ENCODE assay signal across 10 mouse cellular contexts in genomic region chr1:136951946-136952531, GRCm38 (mm10). TPM values are rescaled to one million over a fixed set of nuclear protein-coding genes. Genes with fewer than 3 reads are reported as not detected.
A peak's percentile ranks its signal among the peaks of the same experiment; 100 is the strongest.
DNase-seq lines count a peak whose midpoint lies in the region; ATAC-seq and TF ChIP-seq lines count a peak whose summit lies in the region.
"Had no signal": no experiment of that assay in that cellular context is flagged by ENCODE, and none has a peak within 500 bp of the region (broad histone marks: within the 10 kb centered on the region; RNA-seq: fewer than 3 reads in every experiment).

No protein-coding gene starts in this region.

- no peak overlapping the region for H3K9ac ChIP-seq in kidney, postnatal 0 days (ENCODE audit: low read depth, low read length)
- H3K9ac ChIP-seq in forebrain, embryonic 12.5 days: no peak overlapping the region
- H3K9ac ChIP-seq in limb, embryonic 11.5 days (ENCODE audit: low read length): no peak overlapping the region
- H3K9ac ChIP-seq in neural tube, embryonic 13.5 days: no peak overlapping the region

- peaks cover 60% of the 10 kb centered on the region for H3K27me3 ChIP-seq in kidney, postnatal 0 days (ENCODE audit: insufficient read depth, low read length)
- H3K27me3 ChIP-seq in forebrain, embryonic 12.5 days: peaks cover 97% of the 10 kb centered on the region
- H3K27me3 ChIP-seq in limb, embryonic 11.5 days (ENCODE audit: control insufficient read depth, insufficient read depth, low read length): peaks cover 62% of the 10 kb centered on the region
- peaks cover 100% of the 10 kb centered on the region for H3K27me3 ChIP-seq in neural tube, embryonic 13.5 days

- peak overlapping the region; percentile 29 for H3K4me3 ChIP-seq in kidney, postnatal 0 days (replicated peaks; ENCODE audit: low read depth, low read length)
- H3K4me3 ChIP-seq in forebrain, embryonic 12.5 days (replicated peaks): peak overlapping the region; percentile 29
- peak overlapping the region; percentile 23 for H3K4me3 ChIP-seq in limb, embryonic 11.5 days (ENCODE audit: low read depth, low read length)
- H3K4me3 ChIP-seq in neural tube, embryonic 13.5 days: 0 out of 2 replicates have a peak overlapping the region, but pooled peaks have one; percentile 27

- WGBS in kidney, postnatal 0 days: 4% methylated on average over 17 of the region's 21 CpGs
- 1% methylated on average over 21 of the region's 21 CpGs for WGBS in forebrain, embryonic 12.5 days
- WGBS in limb, embryonic 11.5 days: under 1% methylated on average over 21 of the region's 21 CpGs
- 1% methylated on average over 20 of the region's 21 CpGs for WGBS in neural tube, embryonic 13.5 days

- peaks cover 8% of the 10 kb centered on the region for H3K4me1 ChIP-seq in kidney, postnatal 0 days (replicated peaks; ENCODE audit: insufficient read depth, low read length)
- H3K4me1 ChIP-seq in forebrain, embryonic 12.5 days: peaks cover 44% of the 10 kb centered on the region
- peaks cover 17% of the 10 kb centered on the region; the same call in 1 of the 2 replicates for H3K4me1 ChIP-seq in limb, embryonic 11.5 days (ENCODE audit: control insufficient read depth, insufficient read depth, low read length)
- H3K4me1 ChIP-seq in neural tube, embryonic 13.5 days (replicated peaks): peaks cover 42% of the 10 kb centered on the region

- H3K9me3 ChIP-seq in kidney, postnatal 0 days (replicated peaks; ENCODE audit: low read length): no peaks in the 10 kb centered on the region
- no peaks in the 10 kb centered on the region for H3K9me3 ChIP-seq in forebrain, embryonic 12.5 days
- H3K9me3 ChIP-seq in limb, embryonic 11.5 days (ENCODE audit: control insufficient read depth, low read length): no peaks in the 10 kb centered on the region
- peaks cover 5% of the 10 kb centered on the region; the same call in 1 of the 2 replicates for H3K9me3 ChIP-seq in neural tube, embryonic 13.5 days

- ATAC-seq in kidney, postnatal 0 days (replicated peaks; ENCODE audit: low FRiP score, low read depth): no peak
- ATAC-seq in forebrain, embryonic 12.5 days (ENCODE audit: low FRiP score): no peak
- ATAC-seq in limb, embryonic 11.5 days (ENCODE audit: insufficient number of reproducible peaks, low FRiP score, low TSS enrichment, low read depth): no peak
- no peak for ATAC-seq in neural tube, embryonic 13.5 days (ENCODE audit: low read depth)
- ATAC-seq: Patski had no signal

- no peaks in the 10 kb centered on the region for H3K36me3 ChIP-seq in kidney, postnatal 0 days (ENCODE audit: insufficient read depth, low read length)
- H3K36me3 ChIP-seq in forebrain, embryonic 12.5 days (replicated peaks): no peaks in the 10 kb centered on the region
- no peaks in the 10 kb centered on the region for H3K36me3 ChIP-seq in limb, embryonic 11.5 days (ENCODE audit: control insufficient read depth, insufficient read depth, low read length)
- no peaks in the 10 kb centered on the region for H3K36me3 ChIP-seq in neural tube, embryonic 13.5 days

- DNase-seq in kidney, postnatal 0 days (ENCODE audit: low spot score): no peak
- no peak for DNase-seq in kidney, postnatal 25 days
- DNase-seq in limb, embryonic 11.5 days (ENCODE audit: low spot score): peak; percentile 49
- no peak for DNase-seq in cerebellum, postnatal 36 days
- DNase-seq in layer of hippocampus, postnatal 14 days (ENCODE audit: low spot score in 2 of 2): no peak
- DNase-seq in spleen, adult 12 weeks (ENCODE audit: low spot score): no peak
- DNase-seq: kidney, postnatal 36 days had no signal

- no peak overlapping the region for H3K27ac ChIP-seq in kidney, postnatal 0 days
- no peak overlapping the region for H3K27ac ChIP-seq in forebrain, embryonic 12.5 days
- no peak overlapping the region for H3K27ac ChIP-seq in limb, embryonic 11.5 days (replicated peaks; ENCODE audit: low read depth, low read length)
- no peak overlapping the region for H3K27ac ChIP-seq in neural tube, embryonic 13.5 days (replicated peaks)

- TF ChIP-seq CTCF in kidney, postnatal 0 days (IDR thresholded peaks at IDR 0.05; ENCODE audit: low read depth): no peak

- peak overlapping the region; percentile 55; the same call in 1 of the 2 replicates for H3K4me2 ChIP-seq in kidney, postnatal 0 days (ENCODE audit: low read length)
- peak overlapping the region; percentile 57 for H3K4me2 ChIP-seq in forebrain, embryonic 12.5 days
- H3K4me2 ChIP-seq in limb, embryonic 11.5 days (ENCODE audit: low read depth, severe bottlenecking): peak overlapping the region; percentile 41
- peak overlapping the region; percentile 52 for H3K4me2 ChIP-seq in neural tube, embryonic 13.5 days

RNA-seq across cellular contexts. Expression of gene Nr5a2, which starts 8.2 kb away (rescaled TPM):
- polyA plus RNA-seq in kidney, postnatal 0 days (2015; fragmentation: Nextera tagmentation; extraction: Ambion mirVana): 0.34 and 0.38 TPM in 2 replicates
- 0.64 and 0.77 TPM in 2 replicates for polyA plus RNA-seq in forebrain, embryonic 12.5 days (2016; fragmentation: Nextera tagmentation; extraction: Ambion mirVana)
- 0.09 and 0.28 TPM in 2 replicates for polyA plus RNA-seq in limb, embryonic 11.5 days (2014; fragmentation: Nextera tagmentation; extraction: Ambion mirVana)
- polyA plus RNA-seq in neural tube, embryonic 13.5 days (2015; fragmentation: Nextera tagmentation; extraction: Ambion mirVana): 1.4 and 1.5 TPM in 2 replicates
- not detected for total RNA-seq in layer of hippocampus, postnatal 14 days (2021)
